Mouse (Mus musculus) ES-Bruce4 (cell line): ENCODE measurements around the gene 1700015G11Rik. TPM values are rescaled to one million over a fixed set of nuclear protein-coding genes. Genes with fewer than 3 reads are reported as not detected.

Source experiments
- H3K27ac ChIP-seq: 2 replicates; pipeline ENCODE4 v1.5.1; 2012; ENCODE audit warnings: low read length, inconsistent platforms; ENCODE audit not compliant: insufficient read depth
- H3K27me3 ChIP-seq: 2 replicates; pipeline ENCODE4 v1.6.1; 2012; ENCODE audit warnings: mild to moderate bottlenecking, low read length, inconsistent platforms; ENCODE audit not compliant: control insufficient read depth, poor library complexity, insufficient read depth, severe bottlenecking
- H3K36me3 ChIP-seq: 2 replicates; pipeline ENCODE4 v1.6.1; 2012; ENCODE audit warnings: inconsistent platforms, mild to moderate bottlenecking, low read length, moderate library complexity; ENCODE audit not compliant: control insufficient read depth, poor library complexity, insufficient read depth, severe bottlenecking
- H3K4me1 ChIP-seq: one replicate; pipeline ENCODE4 v1.8.1; 2011; ENCODE audit warnings: low read length; ENCODE audit not compliant: control insufficient read depth, insufficient read depth
- H3K4me3 ChIP-seq: 2 replicates; pipeline ENCODE4 v1.5.1; 2011; ENCODE audit warnings: low read depth, mild to moderate bottlenecking, low read length
- H3K9ac ChIP-seq: 2 replicates; pipeline ENCODE4 v1.6.1; 2012; ENCODE audit warnings: low read depth, mild to moderate bottlenecking, inconsistent platforms; ENCODE audit not compliant: poor library complexity, severe bottlenecking
- H3K9me3 ChIP-seq: replicated peaks from 2 replicates; pipeline ENCODE4 v1.6.1; 2012; ENCODE audit warnings: mild to moderate bottlenecking, low read length, inconsistent platforms; ENCODE audit not compliant: control insufficient read depth, poor library complexity, insufficient read depth, severe bottlenecking
- CTCF ChIP-seq: IDR thresholded peaks from one replicate; pipeline ENCODE4 v1.8.1; 2011; ENCODE audit warnings: low read depth, low read length
- EP300 ChIP-seq: IDR thresholded peaks from 2 replicates; pipeline ENCODE4 v1.6.1; 2011; ENCODE audit warnings: low read depth, low read length; ENCODE audit not compliant: insufficient read depth
- POLR2A ChIP-seq: IDR thresholded peaks from one replicate; pipeline ENCODE4 v1.8.1; 2011; ENCODE audit warnings: low read length; ENCODE audit not compliant: insufficient read depth
- polyA plus RNA-seq: library from polyadenylated mRNA; stranded (reverse); fragments of >200 nt; gene quantifications from 2 replicates; pipeline ENCODE4 v1.2.4, GENCODE M21; 2011; ENCODE audit warnings: low read depth; ENCODE audit not compliant: missing spikeins, insufficient read depth, insufficient read length

1700015G11Rik gene
- polyA plus RNA-seq, 1 experiment: not detected

DNA sequence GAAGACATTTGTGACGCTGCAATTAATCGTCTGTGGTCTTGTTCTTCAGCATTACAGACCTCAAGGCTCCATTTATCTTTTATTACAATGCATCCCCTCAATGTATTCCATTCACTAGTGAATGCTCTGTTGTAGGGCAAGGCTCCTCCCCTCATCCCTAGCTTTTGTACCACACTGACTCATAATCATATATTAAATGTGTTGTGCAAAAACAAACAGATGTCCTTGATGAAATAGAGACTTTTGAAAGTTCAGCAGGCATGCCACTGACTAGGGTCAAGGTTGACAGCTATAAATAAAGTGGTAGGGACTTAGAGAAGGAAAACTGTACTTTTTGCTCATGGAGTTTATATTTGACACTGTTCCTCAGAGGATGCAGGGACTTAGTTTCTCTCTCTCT is 42.0 kb downstream of the 1700015G11Rik start:
- H3K27me3 ChIP-seq: no peaks in the 10 kb centered on the region
- no peak overlapping the region for H3K9ac ChIP-seq
- H3K4me1 ChIP-seq: no peaks in the 10 kb centered on the region
- no peaks in the 10 kb centered on the region for H3K9me3 ChIP-seq
- no peak overlapping the region for H3K4me3 ChIP-seq
- H3K27ac ChIP-seq: no peak overlapping the region
- no peaks in the 10 kb centered on the region for H3K36me3 ChIP-seq
- TF ChIP-seq CTCF (no peak), EP300 (no peak), POLR2A (no peak)

DNA sequence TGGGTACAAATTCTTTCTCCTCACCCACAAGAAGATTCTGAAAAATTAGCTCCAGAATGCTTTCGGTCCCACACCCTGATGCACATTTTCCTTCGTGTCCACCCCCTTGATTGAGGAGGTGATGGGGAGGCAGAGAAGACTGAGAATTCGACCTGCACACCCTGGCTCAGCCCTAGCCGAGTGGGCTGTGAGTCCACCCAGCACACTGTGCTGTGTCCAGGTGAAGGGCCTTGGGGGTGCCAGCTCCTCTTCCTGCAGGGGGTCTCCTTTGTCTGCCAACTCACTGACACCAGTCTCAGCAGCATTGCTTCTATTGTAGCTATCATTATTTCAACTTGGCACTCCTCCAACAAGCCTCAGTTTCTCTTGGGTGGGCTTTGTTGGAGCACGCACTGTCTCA is 42.4 kb downstream of the 1700015G11Rik start:
- H3K9me3 ChIP-seq: no peaks in the 10 kb centered on the region
- TF ChIP-seq EP300: no peak
- TF ChIP-seq CTCF: no peak
- TF ChIP-seq POLR2A: no peak
- no peak overlapping the region for H3K4me3 ChIP-seq
- no peak overlapping the region for H3K27ac ChIP-seq
- no peaks in the 10 kb centered on the region for H3K36me3 ChIP-seq
- no peak overlapping the region for H3K9ac ChIP-seq
- H3K4me1 ChIP-seq: no peaks in the 10 kb centered on the region
- H3K27me3 ChIP-seq: no peaks in the 10 kb centered on the region

DNA sequence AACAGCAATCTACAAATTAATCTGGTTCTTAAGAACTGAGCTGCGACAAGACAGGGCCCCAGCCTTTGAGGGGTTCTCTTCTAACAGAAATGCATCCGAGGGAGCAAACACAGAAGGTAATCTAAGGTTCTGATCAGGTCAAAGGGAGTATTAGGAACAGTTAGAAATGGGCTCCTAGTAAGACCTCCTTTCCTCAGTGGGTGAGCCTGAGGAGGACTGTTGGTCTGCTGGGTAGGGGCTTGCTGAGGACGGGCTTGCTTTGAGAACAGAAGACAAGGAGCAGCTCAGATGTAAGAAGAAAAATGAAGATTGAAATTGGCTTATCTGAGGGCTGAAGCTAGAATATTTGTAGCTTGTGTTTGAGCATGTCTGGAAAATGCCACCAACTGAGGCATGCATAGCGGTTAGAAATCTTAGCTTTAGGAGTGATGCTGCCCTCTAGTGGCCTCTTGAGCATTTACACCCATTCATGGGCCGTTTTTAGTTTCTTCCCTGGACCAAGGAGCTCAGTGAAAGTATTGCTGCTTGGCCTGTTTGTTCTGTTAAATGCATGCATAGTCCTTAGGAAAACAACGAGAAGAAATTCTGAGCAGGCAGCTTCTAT is 43.2 kb downstream of the 1700015G11Rik start:
- Histone ChIP-seq H3K27me3 (no peaks in the 10 kb centered on the region), H3K36me3 (no peaks in the 10 kb centered on the region), H3K27ac (no peak overlapping the region), H3K4me1 (no peaks in the 10 kb centered on the region), H3K9ac (no peak overlapping the region), H3K9me3 (no peaks in the 10 kb centered on the region), H3K4me3 (no peak overlapping the region)
- TF ChIP-seq POLR2A (no peak), CTCF (peak; percentile 11), EP300 (no peak)

DNA sequence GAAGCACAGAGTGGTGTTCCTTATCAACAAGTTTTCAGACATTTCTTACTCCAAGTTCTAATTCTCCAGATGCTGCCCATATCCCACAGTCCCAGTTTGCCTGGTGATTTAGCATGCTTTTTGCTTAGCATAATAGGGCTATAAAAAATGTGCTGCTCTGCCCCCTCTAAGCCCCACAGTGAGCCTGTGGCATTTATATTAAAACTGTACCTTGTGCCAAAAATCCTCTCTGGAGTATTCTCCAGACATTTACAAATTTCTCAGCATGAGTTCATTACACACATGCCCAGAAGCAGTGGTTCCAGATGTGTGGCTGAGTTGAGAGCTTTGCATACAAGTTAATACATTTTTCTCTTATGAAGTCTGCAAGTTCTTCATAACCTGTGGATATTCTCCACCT is 46.1 kb downstream of the 1700015G11Rik start:
- H3K27ac ChIP-seq: no peak overlapping the region
- no peaks in the 10 kb centered on the region for H3K27me3 ChIP-seq
- H3K9me3 ChIP-seq: no peaks in the 10 kb centered on the region
- no peak overlapping the region for H3K4me3 ChIP-seq
- no peak overlapping the region for H3K9ac ChIP-seq
- no peak for TF ChIP-seq CTCF
- TF ChIP-seq POLR2A: no peak
- TF ChIP-seq EP300: no peak
- H3K4me1 ChIP-seq: no peaks in the 10 kb centered on the region
- no peaks in the 10 kb centered on the region for H3K36me3 ChIP-seq

DNA sequence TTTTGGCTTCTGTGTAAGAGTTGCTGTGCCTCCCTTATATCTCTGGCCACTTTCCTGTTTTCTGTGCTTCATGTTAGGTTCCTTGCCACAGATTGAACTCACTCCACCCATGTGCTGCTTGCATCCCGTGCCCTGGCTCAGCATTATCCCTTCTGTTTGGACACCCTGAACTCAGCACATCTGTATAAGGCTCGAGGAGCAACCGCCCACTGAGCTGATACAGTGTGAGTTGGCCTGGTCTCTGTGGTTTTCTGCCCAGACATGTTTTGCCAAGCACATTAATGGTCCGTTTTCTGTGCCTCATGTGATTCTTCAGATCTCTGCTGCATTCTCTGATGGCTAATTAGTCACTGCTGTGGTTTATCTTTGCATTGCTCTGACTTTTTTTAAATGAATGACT is 47.9 kb downstream of the 1700015G11Rik start:
- Histone ChIP-seq H3K27ac (no peak overlapping the region), H3K27me3 (no peaks in the 10 kb centered on the region), H3K9ac (no peak overlapping the region), H3K4me1 (no peaks in the 10 kb centered on the region), H3K9me3 (no peaks in the 10 kb centered on the region), H3K4me3 (no peak overlapping the region), H3K36me3 (no peaks in the 10 kb centered on the region)
- TF ChIP-seq EP300 (no peak), POLR2A (no peak), CTCF (no peak)

DNA sequence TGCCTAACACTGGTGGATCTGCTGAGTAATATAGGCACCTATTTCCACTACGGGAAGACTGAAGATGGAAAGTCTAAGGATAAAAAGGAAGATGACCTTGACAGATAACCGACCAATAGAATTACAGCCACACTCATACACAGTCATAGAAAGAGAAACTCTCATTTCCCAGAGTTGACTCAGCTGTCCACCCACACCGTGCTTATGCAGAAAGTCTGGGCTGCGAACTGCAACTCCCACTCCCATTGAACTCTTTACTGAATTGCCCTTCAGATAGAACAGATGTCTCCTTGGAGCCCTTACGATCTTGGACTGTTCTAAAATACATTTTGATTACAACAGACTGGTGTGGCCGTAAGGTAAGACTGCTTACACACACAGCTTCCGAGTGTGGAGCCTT is 50.8 kb downstream of the 1700015G11Rik start:
- H3K9ac ChIP-seq: no peak overlapping the region
- peaks cover 13% of the 10 kb centered on the region for H3K9me3 ChIP-seq
- no peak for TF ChIP-seq EP300
- no peak for TF ChIP-seq POLR2A
- no peak for TF ChIP-seq CTCF
- H3K27me3 ChIP-seq: no peaks in the 10 kb centered on the region
- no peaks in the 10 kb centered on the region for H3K4me1 ChIP-seq
- no peak overlapping the region for H3K27ac ChIP-seq
- no peak overlapping the region for H3K4me3 ChIP-seq
- H3K36me3 ChIP-seq: no peaks in the 10 kb centered on the region; the same call in 1 of the 2 replicates
